Mouse (Mus musculus) limb, embryonic 11.5 days (tissue): Measurements from ENCODE around the gene Mgarp. TPM values are rescaled to one million over a fixed set of nuclear protein-coding genes. Genes with fewer than 3 reads are reported as not detected.
"Not testable (repeated sequence)": the region's sequence is repeated elsewhere in the genome, so short reads cannot be mapped to it uniquely, and the experiment has no call there.

ENCODE experiments used
- ATAC-seq: fragments of 200-750 bp; cut with Nextera tagmentation; 2 replicates; pipeline ENCODE4 v1.8.0; 2017; ENCODE audit warnings: low read depth; ENCODE audit not compliant: insufficient number of reproducible peaks, low FRiP score, low TSS enrichment
- DNase-seq: peaks from one replicate; pipeline ENCODE4 v3.0.0-alpha.2; 2015; ENCODE audit warnings: low spot score
- H3K27ac ChIP-seq: fragments of 300-500 bp; sonication (generic); replicated peaks from 2 replicates; pipeline ENCODE4 v1.5.1; 2014; ENCODE audit warnings: low read depth, mild to moderate bottlenecking, low read length
- H3K27me3 ChIP-seq: fragments of 300-500 bp; sonication (generic); 2 replicates; pipeline ENCODE4 v1.6.1; 2014; ENCODE audit warnings: mild to moderate bottlenecking, low read length, mixed read lengths; ENCODE audit not compliant: control insufficient read depth, insufficient read depth
- H3K36me3 ChIP-seq: fragments of 300-500 bp; sonication (generic); 2 replicates; pipeline ENCODE4 v1.6.1; 2014; ENCODE audit warnings: mild to moderate bottlenecking, low read length, moderate library complexity, mixed read lengths; ENCODE audit not compliant: control insufficient read depth, insufficient read depth
- H3K4me1 ChIP-seq: fragments of 300-500 bp; sonication (generic); 2 replicates; pipeline ENCODE4 v1.6.1; 2014; ENCODE audit warnings: low read length, mixed read lengths; ENCODE audit not compliant: control insufficient read depth, insufficient read depth
- H3K4me2 ChIP-seq: fragments of 300-500 bp; sonication (generic); 2 replicates; pipeline ENCODE4 v1.6.1; 2014; ENCODE audit warnings: low read depth, mild to moderate bottlenecking, moderate library complexity; ENCODE audit not compliant: severe bottlenecking
- H3K4me3 ChIP-seq: fragments of 300-500 bp; sonication (generic); 2 replicates; pipeline ENCODE4 v1.5.1; 2014; ENCODE audit warnings: low read depth, low read length
- H3K9ac ChIP-seq: fragments of 300-500 bp; sonication (generic); 2 replicates; pipeline ENCODE4 v1.6.1; 2014; ENCODE audit warnings: mild to moderate bottlenecking, low read length
- H3K9me3 ChIP-seq: fragments of 300-500 bp; sonication (generic); 2 replicates; pipeline ENCODE4 v1.6.1; 2016; ENCODE audit warnings: low read length; ENCODE audit not compliant: control insufficient read depth
- WGBS: fragments of 180-500 bp; shearing (Covaris S2); extraction: QIAGEN DNeasy Blood & Tissue Kit; methylation state at CpG from one replicate; pipeline ENCODE4 v1.1.7; 2014; 5-methylcytosine and 5-hydroxymethylcytosine counted together
- polyA plus RNA-seq: library from polyadenylated mRNA; unstranded; fragments of >200 nt; fragmentation: Nextera tagmentation; extraction: Ambion mirVana; gene quantifications from 2 replicates; pipeline ENCODE4 v1.2.1, GENCODE M21; 2014

Mgarp gene
- polyA plus RNA-seq, 1 experiment from 2014 or later = 5.0 TPM

GRCm38 (mm10) chr3:51345017-51345416, 51.5 kb downstream of the Mgarp start:
- not testable (repeated sequence) for H3K9ac ChIP-seq, ATAC-seq, H3K4me3 ChIP-seq, H3K36me3 ChIP-seq, H3K27me3 ChIP-seq, H3K4me1 ChIP-seq, DNase-seq, H3K4me2 ChIP-seq, H3K9me3 ChIP-seq, H3K27ac ChIP-seq
- WGBS = 89% methylated on average over 2 of the region's 2 CpGs

- not testable (repeated sequence) for DNase-seq, H3K9me3 ChIP-seq, H3K36me3 ChIP-seq, H3K27me3 ChIP-seq, H3K4me3 ChIP-seq, H3K4me1 ChIP-seq, ATAC-seq, H3K9ac ChIP-seq, H3K4me2 ChIP-seq, H3K27ac ChIP-seq
- 93% methylated on average over 6 of the region's 6 CpGs for WGBS
Measured at GRCm38 (mm10) chr3:51344182-51344581, 52.4 kb downstream of the Mgarp start.

- WGBS = 93% methylated on average over 4 of the region's 4 CpGs
- 0 out of 2 replicates have a peak, but pooled peaks cover 4% of the 10 kb centered on the region for H3K4me1 ChIP-seq
- no peak overlapping the region for H3K4me2 ChIP-seq
- no peak overlapping the region for H3K4me3 ChIP-seq
- H3K9ac ChIP-seq = no peak overlapping the region
- no peaks in the 10 kb centered on the region for H3K9me3 ChIP-seq
- H3K27me3 ChIP-seq = no peaks in the 10 kb centered on the region
- no peaks in the 10 kb centered on the region for H3K36me3 ChIP-seq
- no peak for DNase-seq
- H3K27ac ChIP-seq = no peak overlapping the region
- ATAC-seq = no peak
Measured at GRCm38 (mm10) chr3:51343260-51343659, 53.3 kb downstream of the Mgarp start.

- Histone ChIP-seq H3K27me3 (no peaks in the 10 kb centered on the region), H3K9me3 (no peaks in the 10 kb centered on the region), H3K4me3 (peak overlapping the region; percentile 95), H3K4me1 (0 out of 2 replicates have a peak, but pooled peaks cover 4% of the 10 kb centered on the region), H3K27ac (peak overlapping the region; percentile 93), H3K9ac (peak overlapping the region; percentile 90), H3K36me3 (no peaks in the 10 kb centered on the region), H3K4me2 (peak overlapping the region; percentile 78)
- ATAC-seq (no peak), DNase-seq (no peak)
- 9% methylated on average over 9 of the region's 9 CpGs for WGBS
Measured at GRCm38 (mm10) chr3:51342152-51342551, 54.4 kb downstream of the Mgarp start.

GRCm38 (mm10) chr3:51341268-51342081, 55.1 kb downstream of the Mgarp start:
- Histone ChIP-seq H3K9ac (peak overlapping the region; percentile 90), H3K9me3 (no peaks in the 10 kb centered on the region), H3K36me3 (no peaks in the 10 kb centered on the region), H3K27me3 (no peaks in the 10 kb centered on the region), H3K4me1 (0 out of 2 replicates have a peak, but pooled peaks cover 4% of the 10 kb centered on the region), H3K4me3 (peak overlapping the region; percentile 95), H3K4me2 (peak overlapping the region; percentile 78), H3K27ac (peak overlapping the region; percentile 93)
- WGBS = under 1% methylated on average over 67 of the region's 86 CpGs
- ATAC-seq = peak; percentile 63
- DNase-seq = peak; percentile 87

- Histone ChIP-seq H3K27me3 (no peaks in the 10 kb centered on the region), H3K9me3 (no peaks in the 10 kb centered on the region), H3K27ac (peak within 1 kb of the TSS; percentile 93), H3K9ac (peak within 1 kb of the TSS; percentile 90), H3K4me3 (peak within 1 kb of the TSS; percentile 95), H3K36me3 (no peaks in the 10 kb centered on the region), H3K4me2 (peak within 1 kb of the TSS; percentile 78), H3K4me1 (0 out of 2 replicates have a peak, but pooled peaks cover 4% of the 10 kb centered on the region)
- WGBS = 0% methylated on average over 54 of the region's 87 CpGs
- peak; percentile 84 for DNase-seq
- ATAC-seq = peak; percentile 76
Measured at GRCm38 (mm10) chr3:51340552-51341267, 55.8 kb downstream of the Mgarp start, which contains the start of gene Elf2. Gene Elf2, minus strand, starts transcription at chr3:51340663.

- peak overlapping the region; percentile 78 for H3K4me2 ChIP-seq
- WGBS = under 1% methylated on average over 105 of the region's 113 CpGs
- H3K36me3 ChIP-seq = no peaks in the 10 kb centered on the region
- H3K4me3 ChIP-seq = peak overlapping the region; percentile 95
- H3K27ac ChIP-seq = peak overlapping the region; percentile 93
- H3K27me3 ChIP-seq = no peaks in the 10 kb centered on the region
- H3K4me1 ChIP-seq = 0 out of 2 replicates have a peak, but pooled peaks cover 4% of the 10 kb centered on the region
- peak; percentile 4; the same call in 1 of the 2 replicates for ATAC-seq
- H3K9me3 ChIP-seq = no peaks in the 10 kb centered on the region
- H3K9ac ChIP-seq = peak overlapping the region; percentile 90
- DNase-seq = peak; percentile 67
Measured at GRCm38 (mm10) chr3:51339734-51340551, 56.6 kb downstream of the Mgarp start.

- H3K9ac ChIP-seq = peak overlapping the region; percentile 90
- peak overlapping the region; percentile 78 for H3K4me2 ChIP-seq
- H3K27me3 ChIP-seq = no peaks in the 10 kb centered on the region
- ATAC-seq (no peak), DNase-seq (no peak)
- no peaks in the 10 kb centered on the region for H3K36me3 ChIP-seq
- H3K27ac ChIP-seq = no peak overlapping the region
- 4% methylated on average over 9 of the region's 9 CpGs for WGBS
- H3K4me3 ChIP-seq = peak overlapping the region; percentile 95
- H3K9me3 ChIP-seq = no peaks in the 10 kb centered on the region
- 0 out of 2 replicates have a peak, but pooled peaks cover 4% of the 10 kb centered on the region for H3K4me1 ChIP-seq
Measured at GRCm38 (mm10) chr3:51339378-51339733, 57.2 kb downstream of the Mgarp start.
